Mouse (Mus musculus) large intestine, adult 2 months (tissue): ENCODE results near the gene Ppm1n. TPM values are rescaled to one million over a fixed set of nuclear protein-coding genes. Genes with fewer than 3 reads are reported as not detected.
"Not testable (repeated sequence)": the region's sequence is repeated elsewhere in the genome, so short reads cannot be mapped to it uniquely, and the experiment has no call there.

Experiments
- DNase-seq: peaks from one replicate; pipeline ENCODE4 v3.0.0-alpha.2; 2012; ENCODE audit warnings: low read depth, low spot score
- WGBS: fragments of 180-500 bp; shearing (Covaris S2); methylation state at CpG from one replicate; pipeline ENCODE4 v1.1.7; 2018; 5-methylcytosine and 5-hydroxymethylcytosine counted together
- polyA plus RNA-seq: library from polyadenylated mRNA; depleted of rRNA; stranded (reverse); fragments of >200 nt; gene quantifications from 2 replicates; pipeline ENCODE4 v1.2.3, GENCODE M21; 2012

Gene Ppm1n
- polyA plus RNA-seq, 1 experiment = 0.33 TPM

GRCm38 (mm10) chr7:19290969-19291596 lies 11.2 kb upstream of the Ppm1n start:
- DNase-seq = no peak
- WGBS = 4% methylated on average over 20 of the region's 20 CpGs

GRCm38 (mm10) chr7:19284763-19285162 lies 4.9 kb upstream of the Ppm1n start:
- DNase-seq = no peak
- 22% methylated on average over 4 of the region's 4 CpGs for WGBS

GRCm38 (mm10) chr7:19283406-19283804 lies 3.5 kb upstream of the Ppm1n start:
- DNase-seq = no peak
- 34% methylated on average over 14 of the region's 14 CpGs for WGBS

GRCm38 (mm10) chr7:19282791-19283405 lies 3.0 kb upstream of the Ppm1n start:
- DNase-seq = no peak

DNA sequence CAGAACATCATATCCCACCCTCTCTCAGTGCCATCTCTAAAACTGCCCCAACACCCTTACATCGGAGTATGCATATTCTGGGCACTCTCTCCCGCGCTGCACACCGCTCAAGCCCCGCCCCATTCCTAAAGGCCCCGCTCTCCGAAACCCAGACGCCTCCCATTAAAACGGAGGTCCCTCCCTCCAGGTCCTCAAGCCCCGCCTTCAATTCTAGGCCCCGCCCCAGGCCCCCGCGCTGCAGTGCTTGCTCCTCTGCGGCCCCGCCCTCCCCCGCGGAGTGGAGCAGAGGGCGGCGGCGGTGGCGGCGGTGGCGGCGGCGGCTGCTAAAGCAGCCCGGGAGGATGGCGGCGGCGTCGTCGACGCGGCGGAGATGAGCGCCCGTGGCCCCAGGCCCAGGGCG lies 2.5 kb upstream of the Ppm1n start, which contains the start of gene Rtn2:
Rtn2 (plus strand) TSS at position 240 of the 400 bp plus-strand sequence.
- WGBS = 2% methylated on average over 37 of the region's 37 CpGs
- no peak for DNase-seq

More at GRCm38 (mm10) chr7:19282791-19283405, 3.0 kb upstream of the Ppm1n start:
- WGBS = 1% methylated on average over 35 of the region's 35 CpGs

DNA sequence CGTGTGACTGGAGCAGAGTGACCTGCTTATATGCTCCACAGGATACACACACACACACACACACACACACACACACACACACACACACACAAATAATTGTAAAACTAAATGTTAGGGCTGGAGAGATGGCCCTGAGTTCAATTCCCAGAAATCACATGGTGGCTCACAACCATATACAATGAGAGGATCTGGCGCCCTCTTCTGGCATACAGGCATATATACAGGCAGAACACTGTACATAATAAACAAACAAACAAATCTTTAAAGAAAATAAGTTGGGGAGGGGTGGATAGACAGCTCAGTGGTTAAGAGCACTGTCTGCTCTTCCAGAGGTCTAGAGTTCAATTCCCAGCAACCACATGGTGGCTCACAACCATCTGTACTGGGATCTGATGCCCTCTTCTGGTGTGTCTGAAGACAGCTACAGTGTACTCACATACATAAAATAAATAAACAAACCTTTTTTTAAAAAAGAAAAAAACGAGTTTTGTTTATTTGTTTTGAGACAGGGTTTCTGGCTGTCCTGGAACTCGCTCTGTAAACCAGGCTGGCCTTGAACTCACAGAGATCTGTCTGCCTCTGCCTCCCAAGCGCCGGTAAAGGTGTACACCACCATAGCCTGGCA lies 1.9 kb upstream of the Ppm1n start:
- WGBS = 31% methylated on average over 6 of the region's 6 CpGs
- DNase-seq = not testable (repeated sequence)

DNA sequence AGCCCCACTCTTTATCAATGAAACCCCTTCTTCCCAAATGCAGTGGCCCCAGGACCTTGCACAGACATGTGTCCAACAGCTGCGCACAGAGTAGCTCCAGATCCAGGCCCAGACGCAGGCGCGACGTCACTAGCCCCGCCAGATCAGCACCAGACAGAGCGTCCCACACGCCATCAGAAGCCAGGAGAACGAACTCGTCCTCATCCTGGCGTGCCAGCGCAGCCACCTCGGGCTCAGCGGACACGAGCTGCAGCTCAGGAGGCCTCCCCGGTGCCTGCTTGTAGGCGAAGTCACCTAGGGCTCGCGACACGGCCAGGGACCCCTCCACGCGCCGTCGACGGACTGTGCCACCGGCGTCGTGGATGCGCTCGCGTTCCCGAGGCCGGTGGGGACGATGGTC lies 812 bp downstream of the Ppm1n start:
- 5% methylated on average over 34 of the region's 34 CpGs for WGBS
- no peak for DNase-seq

DNA sequence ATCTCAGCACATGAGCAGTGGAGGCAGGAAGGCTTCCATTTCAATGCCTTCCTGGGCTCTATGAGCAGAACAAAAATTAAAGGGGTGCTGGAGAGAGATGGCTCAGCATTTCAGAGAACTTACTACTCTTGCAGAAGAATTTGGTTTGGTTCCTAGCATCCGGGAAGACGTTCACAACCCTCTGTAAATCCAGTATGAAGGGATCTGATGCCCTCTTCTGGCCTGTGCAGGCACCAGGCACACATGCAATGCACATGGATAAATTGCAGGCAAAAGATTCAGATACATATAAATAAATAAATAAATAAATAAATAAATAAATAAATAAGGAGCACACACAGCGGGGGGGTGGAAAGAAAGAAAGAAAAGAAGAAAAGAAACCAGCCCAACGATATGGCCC lies 3.6 kb downstream of the Ppm1n start:
- DNase-seq = no peak
- WGBS = 45% methylated on average over 4 of the region's 4 CpGs

DNA sequence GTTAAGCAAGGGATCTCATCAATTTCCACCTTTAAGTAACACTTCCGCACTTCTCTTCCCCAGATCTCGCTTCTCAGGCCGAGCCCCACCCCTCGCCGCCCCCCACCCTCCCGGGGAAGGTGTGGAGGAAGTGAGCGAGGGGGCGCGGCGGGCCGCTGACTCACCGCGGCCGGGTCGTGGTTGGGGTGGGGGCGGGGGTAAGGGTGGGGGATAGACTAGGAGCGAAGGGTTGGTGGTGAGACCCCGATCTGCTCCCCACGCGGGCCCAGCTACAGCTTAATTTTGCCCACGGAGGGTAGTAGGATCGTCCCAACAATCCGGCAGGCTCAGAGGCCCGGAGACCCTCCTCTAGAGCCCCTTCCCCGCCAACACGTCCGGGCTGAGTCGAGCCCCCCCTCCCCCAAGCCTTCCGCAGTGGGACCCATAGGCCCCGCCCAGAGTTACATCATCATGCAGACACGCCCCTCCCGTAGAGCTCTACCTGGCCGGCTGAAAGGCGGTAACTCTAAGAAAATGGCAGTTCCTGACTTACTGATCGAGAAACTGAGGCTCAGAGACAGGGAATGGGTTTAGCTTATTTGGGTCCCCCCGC lies 7.6 kb downstream of the Ppm1n start:
- no peak for DNase-seq
- WGBS = 1% methylated on average over 36 of the region's 36 CpGs

DNA sequence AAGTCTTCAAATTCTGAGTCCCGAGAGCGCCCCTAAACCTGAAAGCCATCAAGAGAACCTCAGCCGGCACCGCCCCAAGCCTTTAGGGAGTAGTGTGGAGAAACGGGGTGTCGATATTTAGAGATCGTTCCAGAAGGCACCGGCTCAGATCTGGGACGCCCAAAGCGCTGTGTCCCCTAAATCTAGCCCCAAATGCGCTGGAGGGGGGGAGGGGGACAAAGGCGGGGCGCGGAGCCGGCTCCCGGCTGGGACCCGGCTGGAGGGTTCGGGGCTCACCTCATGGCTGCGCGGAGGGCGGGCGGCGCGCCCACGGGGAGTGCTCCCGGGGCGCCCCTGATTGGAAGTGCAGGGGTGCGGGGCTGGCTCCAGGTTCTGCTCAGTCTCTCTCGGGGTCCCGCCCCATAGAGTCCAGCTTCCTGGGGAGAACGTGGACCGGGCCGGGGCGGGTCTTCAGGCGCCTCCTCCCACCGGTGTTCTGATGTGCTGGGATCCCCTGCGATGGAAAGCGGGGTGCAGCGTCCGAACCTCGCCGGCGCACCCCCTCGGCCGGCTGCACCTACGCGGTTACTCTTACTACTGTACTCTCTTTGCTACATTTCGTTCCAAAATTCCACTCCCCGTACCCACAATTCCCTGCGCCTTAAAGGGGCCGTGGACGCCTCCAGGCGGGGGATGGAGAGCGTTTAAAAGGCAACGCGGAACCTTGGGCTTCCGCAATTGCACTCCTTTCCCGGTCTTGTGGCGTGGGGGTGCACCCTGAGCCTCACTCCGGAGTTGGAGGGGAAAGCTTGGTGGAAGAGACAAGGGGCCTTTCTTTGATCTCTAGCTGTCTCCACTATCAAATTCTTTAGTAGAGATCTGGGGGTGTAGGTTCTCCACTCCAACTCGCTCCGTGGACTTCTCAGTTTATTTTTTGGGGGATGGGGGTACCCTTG lies 8.4 kb downstream of the Ppm1n start, which contains the start of gene Vasp:
Vasp (minus strand) TSS at position 580 of the 935 bp plus-strand sequence.
- WGBS = under 1% methylated on average over 61 of the region's 62 CpGs
- no peak for DNase-seq

DNA sequence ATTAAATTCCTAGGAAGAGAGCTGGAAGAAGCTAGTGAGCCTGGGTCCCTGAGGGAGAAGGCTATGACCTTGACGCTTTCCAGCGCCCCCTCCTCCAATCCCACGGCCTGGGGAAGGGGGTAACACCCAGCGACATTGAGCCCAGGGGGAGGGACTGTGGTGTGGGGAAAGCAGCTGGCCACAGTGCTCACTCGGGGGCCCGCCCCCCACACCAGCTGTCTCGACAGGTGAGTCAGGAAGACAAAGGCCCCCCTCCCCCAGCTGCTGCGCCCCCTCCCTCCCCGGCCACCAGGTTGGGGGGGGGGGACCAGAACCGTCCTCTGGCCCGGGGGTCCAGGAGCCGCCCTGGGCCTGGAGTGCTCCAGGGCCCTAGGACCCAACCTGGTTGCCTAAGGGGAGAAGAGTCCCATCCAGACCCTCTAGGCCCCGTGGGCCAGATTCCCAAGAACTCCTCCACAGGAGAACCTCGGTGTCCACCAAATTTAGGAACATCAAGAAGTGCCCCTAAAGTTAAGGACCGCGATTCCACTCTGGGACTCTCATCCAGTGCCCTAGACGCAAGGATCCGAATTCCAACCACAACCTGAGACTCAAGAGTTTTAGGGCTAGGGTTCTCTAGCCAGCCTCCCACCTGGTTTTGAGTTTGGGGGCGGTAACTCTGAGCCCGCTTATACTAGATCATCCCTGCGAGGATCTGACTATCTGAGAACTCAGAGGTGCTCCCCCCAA lies 9.2 kb downstream of the Ppm1n start:
- DNase-seq = no peak
- under 1% methylated on average over 21 of the region's 21 CpGs for WGBS

GRCm38 (mm10) chr7:19269721-19270441 lies 10.0 kb downstream of the Ppm1n start:
- WGBS = 2% methylated on average over 19 of the region's 19 CpGs
- DNase-seq = no peak

DNA sequence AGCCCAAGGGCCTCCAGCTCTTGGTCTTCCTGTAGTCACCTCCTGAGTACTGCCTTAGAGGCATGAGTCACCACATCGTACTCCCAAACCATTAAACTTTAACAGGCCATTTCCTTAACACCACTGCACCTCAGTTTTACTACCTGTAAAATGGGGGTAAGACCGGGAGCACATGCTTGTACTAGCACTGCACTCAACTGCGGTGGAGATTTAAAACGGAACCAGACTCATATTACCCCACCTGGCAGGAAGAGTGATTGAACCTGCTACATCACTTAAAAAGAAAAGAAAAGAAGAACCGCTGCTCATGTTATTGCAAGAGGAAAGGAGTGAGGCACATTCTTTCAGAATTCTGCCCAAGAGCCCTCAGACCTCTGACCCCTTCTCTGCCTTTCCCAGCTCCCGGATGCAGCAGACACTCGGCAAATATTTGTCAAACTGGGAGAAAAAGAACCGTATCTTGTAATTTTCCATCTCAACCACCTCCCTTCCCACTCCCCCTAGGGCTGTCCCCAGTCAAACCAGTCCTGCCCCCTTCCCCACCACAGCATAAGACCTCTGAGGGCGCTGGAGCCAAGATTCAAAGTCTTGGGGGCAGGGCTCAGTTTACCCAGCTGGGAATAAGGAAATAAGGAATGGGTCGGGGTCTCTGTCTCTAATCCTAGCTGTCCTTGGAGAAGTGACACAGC lies 10.7 kb downstream of the Ppm1n start:
- no peak for DNase-seq
- 5% methylated on average over 10 of the region's 10 CpGs for WGBS

- 16% methylated on average over 10 of the region's 10 CpGs for WGBS
- no peak for DNase-seq
Measured at GRCm38 (mm10) chr7:19267051-19267450, 12.8 kb downstream of the Ppm1n start.

GRCm38 (mm10) chr7:19265928-19266822 lies 13.7 kb downstream of the Ppm1n start:
- WGBS = 17% methylated on average over 10 of the region's 10 CpGs
- DNase-seq = peak; percentile 92

DNA sequence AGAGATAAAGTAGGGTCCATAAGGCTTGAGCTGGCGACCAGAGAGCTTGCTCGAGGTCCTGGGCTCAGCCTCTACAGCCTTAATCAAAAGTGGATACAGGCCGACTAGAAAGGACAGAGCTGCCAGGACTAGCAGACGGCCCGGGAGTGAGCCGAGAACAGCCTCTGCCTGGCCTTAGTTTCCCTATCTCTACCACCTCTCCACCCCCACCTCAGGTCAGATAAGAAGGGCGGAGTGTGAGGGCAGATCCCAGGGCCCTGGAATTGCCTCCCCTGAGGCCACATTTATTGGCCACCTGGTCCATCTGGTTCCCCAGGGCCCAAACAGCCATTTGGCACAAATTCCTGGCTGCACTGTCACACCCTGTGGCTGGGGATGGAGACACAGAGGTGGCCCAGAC lies 14.7 kb downstream of the Ppm1n start:
- no peak for DNase-seq
- 22% methylated on average over 7 of the region's 7 CpGs for WGBS

DNA sequence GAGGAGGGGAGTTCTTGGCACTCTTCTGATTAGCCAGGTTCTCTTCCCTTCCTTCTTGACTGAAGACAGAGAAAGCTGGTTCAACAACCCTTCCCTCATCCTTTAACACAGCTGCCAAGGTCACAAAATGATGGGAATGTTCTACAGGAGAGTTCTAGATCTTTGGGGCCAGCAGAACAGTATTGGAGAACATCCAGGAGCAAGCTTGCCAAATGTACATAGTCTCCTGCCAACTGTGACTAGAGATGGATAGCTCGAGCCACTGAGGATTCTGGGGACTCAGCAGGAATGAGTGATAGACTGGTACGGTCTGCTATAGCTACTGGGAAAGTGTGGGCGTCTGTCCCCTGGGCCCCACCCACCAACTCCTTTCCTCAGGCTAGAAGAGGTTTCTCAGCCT lies 21.5 kb downstream of the Ppm1n start:
- DNase-seq = no peak
- 24% methylated on average over 3 of the region's 3 CpGs for WGBS
